Mouse (Mus musculus) megakaryocyte-erythroid progenitor cell, adult 5-6 weeks (primary cell): ENCODE results near the gene Fam131b. TPM values are rescaled to one million over a fixed set of nuclear protein-coding genes. Genes with fewer than 3 reads are reported as not detected.

Experiments
- ATAC-seq: replicated peaks from 2 replicates; pipeline ENCODE4 v1.8.0; 2016; ENCODE audit warnings: mild to moderate bottlenecking, inconsistent platforms; ENCODE audit not compliant: severe bottlenecking, poor library complexity, low FRiP score, low TSS enrichment
- total RNA-seq, 2 experiments: library from RNA; stranded (forward) in 1 of 2; stranded (reverse) in 1 of 2; fragments of 200-1000, 215-1000 nt in 1 of 2; fragments of >200 nt in 1 of 2; fragmentation: Nextera tagmentation in 1 of 2; gene quantifications; 2 replicates each; pipeline ENCODE4 v1.2.3; 2014 to 2017

Fam131b gene
- total RNA-seq, 2 experiments from 2014 or later, result not detected

DNA sequence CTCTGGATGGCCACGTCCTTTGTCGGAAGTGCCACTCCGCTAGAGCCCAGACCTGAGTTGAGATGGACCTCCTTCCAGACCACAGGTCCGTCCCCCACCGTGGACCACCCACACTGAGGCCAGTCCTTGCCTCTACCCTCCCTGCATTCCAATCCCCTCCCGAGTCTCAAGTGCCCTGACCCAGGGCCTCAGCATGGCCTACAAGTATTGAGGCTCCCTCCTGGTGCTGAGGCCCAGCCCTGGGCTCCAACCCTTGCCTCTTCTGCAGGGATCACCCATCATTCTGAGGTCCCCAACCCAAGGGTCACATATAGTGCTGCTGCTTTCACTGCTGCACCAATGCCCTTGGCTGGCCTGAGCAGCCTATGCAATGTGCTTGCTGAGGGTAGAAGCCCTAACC is 33.5 kb upstream of the Fam131b start:
- ATAC-seq, result no peak

DNA sequence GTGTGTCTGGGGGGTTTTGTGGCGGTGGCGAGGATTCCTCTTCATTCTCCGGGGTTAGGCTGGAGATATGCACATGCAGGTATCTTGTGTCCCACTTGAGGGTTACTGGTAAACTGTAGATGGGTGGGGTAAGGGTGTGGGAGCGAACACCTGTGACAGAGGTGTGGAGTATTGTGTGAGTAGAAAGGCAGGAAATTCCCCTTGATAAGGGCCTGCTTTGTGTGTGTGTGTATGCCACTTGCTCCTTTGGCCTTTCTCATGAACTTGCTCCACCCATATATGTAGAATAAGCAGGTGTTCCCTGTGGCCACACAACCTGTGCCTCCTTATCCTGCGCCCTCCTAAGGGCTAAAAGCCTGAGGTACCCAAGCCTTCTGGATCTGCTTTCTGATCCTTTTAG is 32.5 kb upstream of the Fam131b start:
- no peak for ATAC-seq

DNA sequence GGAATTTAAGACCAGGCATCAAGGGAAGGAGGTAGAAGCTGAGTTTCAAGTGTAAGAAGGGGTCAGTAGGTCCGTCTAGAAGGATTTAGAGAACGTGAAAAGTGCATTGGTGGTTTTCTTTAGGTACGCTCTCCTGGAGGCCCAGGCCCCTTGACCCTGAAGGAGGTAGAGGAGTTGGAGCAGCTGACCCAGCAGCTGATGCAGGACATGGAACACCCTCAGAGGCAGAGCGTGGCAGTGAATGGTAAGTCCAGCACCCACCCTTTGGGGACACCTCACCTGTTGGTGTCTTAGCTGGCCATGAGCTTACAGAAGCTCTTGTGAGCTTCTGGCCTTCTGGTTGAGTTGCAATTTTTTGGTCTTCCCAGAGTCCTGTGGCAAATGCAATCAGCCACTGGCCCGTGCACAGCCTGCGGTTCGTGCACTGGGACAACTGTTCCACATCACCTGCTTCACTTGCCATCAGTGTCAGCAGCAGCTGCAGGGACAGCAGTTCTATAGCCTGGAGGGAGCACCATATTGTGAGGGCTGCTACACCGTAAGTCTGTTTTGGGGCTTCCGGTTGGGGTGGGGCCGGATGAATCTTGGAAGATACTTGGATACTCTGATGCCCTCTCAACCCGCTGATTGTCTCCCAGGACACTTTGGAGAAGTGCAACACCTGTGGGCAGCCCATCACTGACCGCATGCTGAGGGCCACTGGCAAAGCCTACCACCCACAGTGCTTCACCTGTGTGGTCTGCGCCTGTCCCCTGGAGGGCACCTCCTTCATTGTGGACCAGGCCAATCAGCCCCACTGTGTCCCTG is 31.6 kb upstream of the Fam131b start:
- ATAC-seq, result no peak

DNA sequence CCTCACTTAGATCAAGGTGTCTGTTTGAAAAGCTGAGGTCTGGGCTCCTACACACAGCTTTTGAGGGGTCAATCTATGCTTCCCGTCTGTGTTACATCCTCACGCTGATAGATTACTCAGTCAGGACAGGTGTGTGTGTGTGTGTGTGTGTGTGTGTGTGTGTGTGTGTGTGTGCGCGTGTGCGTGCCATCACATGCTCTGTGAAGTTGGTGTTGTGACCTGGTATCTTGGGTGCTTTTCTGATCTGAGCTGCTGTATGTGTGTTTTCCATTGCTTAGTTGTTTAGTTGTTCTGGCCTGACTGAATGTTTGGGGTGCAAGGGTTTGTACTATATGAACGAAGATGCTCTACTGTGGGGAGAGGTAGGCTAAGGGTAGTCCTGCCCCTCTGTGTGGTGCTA is 30.9 kb upstream of the Fam131b start:
- ATAC-seq, result no peak

DNA sequence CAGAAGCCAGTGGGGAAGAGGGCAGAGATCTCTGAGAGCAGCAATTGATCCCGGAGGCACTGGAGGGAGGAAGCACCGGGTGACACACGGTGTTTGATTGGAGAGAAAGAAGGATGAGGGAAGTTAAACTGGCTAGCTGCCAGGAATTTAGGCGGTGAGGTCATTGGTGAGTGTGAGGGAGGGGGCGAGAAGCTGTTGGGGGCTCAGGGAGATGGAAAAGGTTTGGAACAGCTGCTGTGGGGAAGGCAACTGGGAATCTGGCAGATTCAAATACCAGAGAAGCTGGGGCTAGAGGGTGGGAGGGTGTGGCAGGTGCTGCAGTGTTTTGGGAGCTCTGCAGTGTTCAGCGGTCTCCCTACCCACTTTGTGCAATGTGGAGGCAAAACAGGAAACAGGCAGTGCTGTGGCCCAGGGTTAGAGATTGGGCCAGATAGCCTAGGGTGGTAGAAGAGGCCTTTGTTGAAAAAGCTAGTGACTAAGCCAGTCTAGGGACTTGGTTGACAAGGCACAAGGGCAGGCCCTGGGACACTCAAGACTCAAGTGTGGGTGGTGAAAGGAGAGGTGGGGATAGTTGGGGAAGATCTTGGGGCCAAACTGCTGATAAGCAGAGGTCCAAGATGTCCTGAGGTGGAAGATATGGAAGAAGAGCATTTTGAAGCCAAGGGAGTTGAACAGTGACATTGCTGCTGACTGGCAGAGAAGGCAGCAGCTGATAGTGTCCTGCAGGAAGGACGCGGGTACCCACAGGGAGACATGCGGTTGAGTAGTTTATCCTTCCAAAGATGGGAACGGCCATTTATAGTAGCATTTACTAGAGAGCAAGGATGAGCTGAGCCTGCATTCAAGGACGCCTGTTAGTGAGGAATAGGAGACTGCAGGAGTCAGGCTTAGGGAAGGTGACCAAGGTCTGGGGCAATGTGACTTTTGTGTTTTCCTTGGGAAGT is 29.9 kb upstream of the Fam131b start:
- 0 out of 2 replicates have a peak, but pooled peaks have one; percentile 21 for ATAC-seq

DNA sequence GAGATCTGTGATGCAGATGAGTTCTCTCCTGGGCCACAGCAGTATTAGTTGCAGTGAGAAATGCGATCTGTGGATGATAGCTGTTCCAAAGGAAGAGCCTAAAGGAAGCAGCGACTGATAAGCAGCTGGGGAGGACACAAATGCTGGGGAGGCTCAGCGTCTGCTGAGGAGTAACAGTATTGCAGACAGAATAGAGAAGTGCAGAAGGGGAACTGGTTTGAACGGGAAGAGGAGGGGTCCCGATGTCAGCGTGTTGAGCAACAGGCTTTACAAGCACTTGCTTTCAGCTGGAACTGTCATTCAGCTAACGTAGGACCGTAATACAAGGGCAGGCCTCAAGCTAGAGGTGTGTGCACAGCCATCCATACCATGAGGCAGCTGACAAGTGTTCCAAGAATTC is 28.7 kb upstream of the Fam131b start:
- ATAC-seq, result no peak

DNA sequence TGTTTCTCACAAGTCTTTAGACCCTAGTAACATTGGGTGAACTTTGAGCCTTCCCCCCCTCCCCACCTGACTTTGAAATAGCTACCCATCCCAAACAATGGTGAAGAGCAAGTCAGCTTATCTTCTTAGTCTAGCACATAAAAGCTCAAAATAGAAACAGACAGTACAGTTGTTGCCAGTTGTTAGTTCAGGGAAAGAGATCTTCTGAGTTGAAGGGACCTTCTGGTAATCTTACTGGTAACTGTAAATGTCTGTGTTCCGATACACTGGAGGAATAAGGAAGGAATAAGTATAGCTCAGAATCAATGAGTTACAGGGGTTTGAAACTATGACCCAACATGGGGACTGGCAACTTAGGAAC is 28.0 kb upstream of the Fam131b start:
- ATAC-seq, result no peak

DNA sequence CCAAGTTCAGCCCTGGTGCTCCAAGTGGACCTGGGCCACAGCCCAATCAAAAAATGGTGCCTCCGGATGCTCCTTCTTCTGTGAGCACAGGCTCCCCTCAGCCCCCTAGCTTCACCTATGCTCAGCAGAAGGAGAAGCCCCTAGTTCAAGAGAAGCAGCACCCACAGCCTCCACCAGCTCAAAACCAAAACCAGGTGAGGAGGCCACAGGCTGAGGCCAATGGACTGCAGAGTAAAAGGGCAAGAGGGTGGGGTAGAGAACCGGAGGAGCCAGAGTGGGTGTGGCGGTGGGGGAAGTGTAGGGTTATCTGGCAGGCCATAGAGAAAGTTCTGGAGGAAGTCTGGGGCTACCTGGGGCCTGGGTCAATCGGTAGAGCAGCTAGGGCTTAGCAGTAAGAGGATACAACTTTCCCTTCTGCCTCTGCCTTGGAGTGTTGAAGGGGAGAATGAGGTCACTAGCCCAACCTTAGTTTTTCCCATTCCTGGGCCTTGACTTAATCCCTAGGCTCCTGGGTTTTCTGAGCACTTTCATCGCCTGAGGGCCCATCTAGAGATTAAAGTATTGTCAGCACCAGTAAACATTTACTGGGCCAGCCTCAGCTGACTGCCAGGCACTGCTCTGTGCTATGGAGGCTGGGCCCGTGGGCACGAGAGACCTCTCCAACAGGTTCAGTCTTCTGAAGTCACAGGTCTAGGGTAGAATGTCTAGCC is 27.5 kb upstream of the Fam131b start:
- ATAC-seq, result no peak

DNA sequence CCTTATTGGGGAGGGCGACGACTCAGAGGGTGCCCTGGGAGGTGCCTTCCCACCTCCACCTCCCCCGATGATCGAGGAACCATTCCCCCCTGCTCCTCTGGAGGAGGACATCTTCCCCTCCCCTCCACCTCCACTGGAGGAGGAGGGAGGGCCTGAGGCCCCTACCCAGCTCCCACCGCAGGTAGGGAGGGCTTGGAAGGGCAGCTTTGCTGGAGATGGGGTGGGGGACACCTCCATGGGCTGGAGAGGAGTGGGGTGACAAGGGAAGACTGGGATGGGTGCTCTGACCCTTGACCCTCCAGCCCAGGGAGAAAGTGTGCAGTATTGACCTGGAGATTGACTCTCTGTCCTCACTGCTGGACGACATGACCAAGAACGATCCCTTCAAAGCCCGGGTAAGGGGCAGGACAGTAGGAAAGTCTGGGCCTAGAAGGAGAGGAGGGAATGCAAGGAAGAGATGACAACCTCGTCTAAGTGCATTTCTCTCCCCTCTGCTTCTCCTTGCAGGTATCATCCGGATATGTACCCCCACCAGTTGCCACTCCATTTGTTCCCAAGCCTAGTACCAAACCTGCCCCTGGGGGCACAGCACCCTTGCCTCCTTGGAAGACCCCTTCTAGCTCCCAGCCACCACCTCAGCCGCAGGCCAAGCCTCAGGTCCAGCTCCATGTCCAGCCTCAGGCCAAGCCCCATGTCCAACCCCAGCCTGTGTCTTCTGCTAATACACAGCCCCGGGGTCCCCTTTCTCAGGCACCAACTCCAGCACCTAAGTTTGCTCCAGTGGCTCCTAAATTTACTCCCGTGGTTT is 26.7 kb upstream of the Fam131b start:
- ATAC-seq, result no peak

DNA sequence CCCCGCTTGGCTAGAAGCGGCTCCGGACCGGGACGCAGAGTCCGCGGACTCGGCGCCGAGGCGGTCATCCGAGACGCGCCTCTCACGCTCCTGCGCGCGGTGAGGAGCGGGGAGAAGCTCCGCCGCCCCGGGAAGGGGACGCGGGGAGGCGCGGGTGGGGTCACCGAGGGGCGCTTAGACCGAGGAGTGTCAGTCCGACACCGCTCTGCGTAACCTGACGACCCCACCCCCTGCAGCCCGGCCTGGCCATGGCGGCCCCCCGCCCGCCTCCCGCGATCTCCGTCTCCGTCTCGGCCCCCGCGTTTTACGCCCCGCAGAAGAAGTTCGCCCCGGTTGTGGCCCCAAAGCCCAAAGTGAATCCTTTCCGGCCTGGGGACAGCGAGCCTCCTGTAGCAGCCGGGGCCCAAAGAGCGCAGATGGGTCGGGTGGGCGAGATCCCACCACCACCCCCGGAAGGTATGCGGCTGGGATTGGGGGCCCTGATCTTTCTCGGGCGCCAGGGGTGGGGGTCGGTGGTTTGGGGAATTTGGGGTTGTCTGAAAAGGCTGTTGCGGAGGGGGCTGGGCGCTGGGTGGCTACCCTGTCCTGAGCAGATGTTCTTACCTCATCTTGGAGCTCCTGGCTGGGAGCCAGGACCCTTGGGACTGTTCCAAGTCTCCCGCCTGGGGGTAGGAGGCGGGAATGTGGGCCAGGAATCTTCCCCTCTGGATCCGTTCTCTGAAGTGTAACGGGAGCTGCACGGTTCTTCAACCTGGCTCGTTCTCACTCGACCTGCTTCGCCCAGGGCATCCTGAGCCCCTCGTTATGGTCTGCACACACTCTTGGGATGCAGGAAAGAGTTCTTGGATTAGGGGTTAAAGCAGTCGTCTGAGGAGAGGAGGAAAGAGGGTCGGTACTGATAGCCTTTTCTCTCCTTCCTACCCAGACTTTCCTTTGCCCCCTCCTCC is 25.9 kb upstream of the Fam131b start:
- ATAC-seq, result no peak

DNA sequence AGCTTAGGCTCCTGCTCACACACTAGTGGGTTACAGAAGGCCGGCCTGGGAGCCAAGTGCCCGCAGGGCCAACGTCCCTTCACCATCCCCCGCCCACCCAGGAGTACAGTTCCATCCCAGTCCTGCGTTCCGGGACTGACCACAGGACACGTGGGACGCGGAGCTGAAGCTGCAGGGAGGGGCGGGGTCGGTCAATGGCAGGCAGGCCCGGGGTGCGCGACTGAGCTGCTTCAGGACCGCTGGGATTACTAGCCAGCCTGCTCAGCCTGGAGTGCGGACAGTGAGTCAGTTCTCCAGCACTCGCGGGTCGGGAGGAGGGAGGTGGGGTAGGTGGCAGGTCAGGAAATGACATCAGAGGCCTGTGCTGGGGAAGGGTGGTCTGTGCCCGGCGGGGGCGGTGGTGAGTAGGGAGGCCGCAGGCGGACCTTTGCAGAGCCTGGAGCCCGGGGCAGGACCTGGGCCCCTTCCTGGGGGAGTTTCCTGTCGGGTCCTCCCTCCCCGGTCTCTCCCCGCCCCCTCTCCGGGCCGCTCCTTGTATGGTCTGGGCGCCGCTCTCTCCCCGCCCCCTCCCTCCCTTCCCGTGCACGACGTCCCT is 25.1 kb upstream of the Fam131b start, which contains the start of gene Zyx:
Zyx (plus strand) TSS at position 205 of the 595 bp plus-strand sequence.
- peak; percentile 73 for ATAC-seq

DNA sequence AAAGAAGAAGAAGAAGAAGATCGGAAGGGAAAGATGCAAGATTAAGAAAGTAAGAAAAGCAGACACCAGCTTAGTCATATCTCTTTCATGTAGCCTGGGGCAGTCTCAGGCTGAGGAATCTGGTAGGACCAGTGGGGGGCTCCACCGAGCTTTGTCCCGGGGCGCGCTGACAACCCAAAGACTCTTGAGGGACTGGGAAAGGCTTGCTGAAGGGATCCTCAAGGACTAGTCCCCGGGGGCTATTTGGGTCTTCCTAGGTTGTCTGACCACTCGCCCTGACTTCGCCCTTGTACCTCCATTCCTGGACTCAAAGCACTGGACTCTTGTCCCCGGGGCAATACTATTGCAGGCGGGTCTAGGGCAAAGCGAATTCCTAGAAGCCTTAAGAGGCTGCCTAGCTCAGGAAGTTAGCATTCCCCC is 24.6 kb upstream of the Fam131b start:
- ATAC-seq, result peak; percentile 58

DNA sequence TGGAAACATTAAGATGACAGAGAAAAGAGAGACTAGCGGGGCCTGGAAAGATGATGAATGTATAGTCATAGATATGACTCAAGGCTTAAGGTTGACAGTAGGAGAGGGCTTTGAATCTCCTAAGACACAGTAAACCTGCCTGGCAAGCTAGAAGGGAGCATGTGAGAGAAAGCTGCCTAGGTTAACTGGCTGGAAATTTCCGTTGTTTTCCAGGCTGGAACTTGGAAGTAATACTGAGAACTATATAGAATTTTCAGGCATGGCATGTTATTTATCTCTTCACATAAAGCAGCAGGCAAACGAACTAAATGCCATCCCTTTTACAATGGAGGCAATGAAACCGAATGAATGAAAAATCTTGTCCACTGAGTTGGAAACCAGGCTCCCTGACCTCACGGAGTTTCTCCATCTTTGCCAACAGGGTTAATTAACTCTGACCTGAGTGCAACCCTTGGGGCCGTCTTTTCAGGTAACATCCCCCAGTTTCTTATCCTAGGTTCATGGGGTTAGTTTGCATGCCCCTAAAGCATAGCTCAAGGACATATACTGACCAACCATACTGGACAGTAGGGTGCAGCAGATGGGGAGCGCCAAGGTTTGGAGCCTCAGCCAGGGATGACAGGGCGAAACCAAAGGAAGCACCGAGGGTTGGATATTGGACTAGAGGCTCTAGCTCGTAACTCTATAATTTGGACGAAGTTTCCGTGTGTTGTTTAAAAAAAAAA is 24.0 kb upstream of the Fam131b start:
- no peak for ATAC-seq

DNA sequence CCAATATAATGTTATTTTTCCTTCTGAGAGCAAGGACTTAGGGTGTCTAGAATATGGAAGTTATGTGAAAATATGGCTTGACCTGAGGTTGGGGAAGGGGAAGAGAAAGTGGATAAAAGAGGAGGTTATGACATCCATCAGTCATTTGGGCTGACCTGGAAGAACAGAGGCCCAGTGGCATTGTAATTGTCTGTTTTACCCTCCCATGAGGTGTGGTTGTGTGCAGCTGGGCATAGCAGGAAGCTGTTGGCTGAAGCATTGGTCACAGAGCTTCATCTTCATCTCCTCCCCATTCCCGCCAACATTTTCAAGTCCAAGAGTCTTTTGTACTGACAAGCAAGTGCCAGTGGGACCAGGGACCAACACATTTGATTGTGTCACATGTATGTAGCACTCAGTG is 19.8 kb upstream of the Fam131b start:
- no peak for ATAC-seq

DNA sequence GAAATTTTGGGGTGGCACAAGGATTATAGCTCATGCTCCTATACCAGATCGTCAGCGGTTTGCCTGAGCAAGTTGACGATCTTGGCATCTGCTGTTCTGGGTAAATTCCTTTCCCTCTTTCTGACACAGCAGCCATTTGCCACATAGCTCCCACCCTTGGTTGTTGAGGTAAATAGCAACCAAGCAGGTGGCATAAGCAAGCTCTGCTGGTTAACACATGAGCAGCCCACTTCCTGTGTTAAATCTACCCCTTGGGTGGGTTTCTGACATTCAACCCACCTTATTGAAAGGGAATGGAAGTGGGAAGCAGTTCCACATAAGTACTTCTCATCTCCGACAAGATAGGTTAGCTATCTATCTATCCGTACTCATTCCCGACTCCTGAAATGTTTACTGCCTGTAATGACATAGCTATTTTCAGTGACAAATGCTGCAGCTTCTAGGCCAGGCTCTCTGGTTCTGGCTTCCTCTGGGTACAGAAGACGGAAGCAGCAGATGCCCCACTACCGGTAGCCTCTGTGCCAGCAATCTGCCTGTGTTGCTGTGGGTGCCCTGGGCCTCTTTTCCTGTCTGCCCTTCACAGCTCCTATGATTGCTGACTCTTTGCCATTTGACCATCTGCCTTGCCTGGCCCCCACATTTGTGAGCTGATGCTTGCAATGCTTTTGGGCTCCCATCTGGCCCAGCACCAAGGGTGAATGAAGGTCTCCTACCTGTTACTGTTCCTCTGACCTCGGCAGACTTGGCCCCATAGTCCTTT is 19.1 kb upstream of the Fam131b start:
- ATAC-seq, result 0 out of 2 replicates have a peak, but pooled peaks have one; percentile 34

DNA sequence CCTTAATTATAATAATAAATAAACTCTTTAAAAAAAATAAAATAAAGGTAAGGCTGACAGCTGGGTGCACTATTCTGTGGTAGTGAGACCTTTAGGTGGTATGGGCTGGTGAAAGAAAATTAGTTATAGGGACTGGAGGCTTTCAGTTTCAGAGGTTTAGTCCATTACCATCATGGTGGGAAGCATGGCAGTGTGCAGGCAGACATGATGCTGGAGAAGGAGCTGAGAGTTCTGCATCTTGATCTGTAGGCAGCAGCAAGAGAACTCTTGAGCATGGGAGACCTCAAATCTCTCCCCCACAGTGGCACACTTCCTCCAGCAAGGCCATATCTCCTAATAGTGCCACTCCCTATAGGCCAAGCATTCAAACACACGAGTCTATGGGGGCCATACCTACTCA is 17.7 kb upstream of the Fam131b start:
- no peak for ATAC-seq
